Mouse (Mus musculus): Measurements from ENCODE around the gene 4930415L06Rik.

The 4930415L06Rik gene

GRCm38 (mm10) chrX:89932752-89933151 is at the start of gene 4930415L06Rik:
TSS of gene 4930415L06Rik (minus strand) at chrX:89932852.
- DNase-seq (ENCODE audit: low spot score in 2 of 2), result no peak

- no peak for DNase-seq (ENCODE audit: low spot score in 2 of 2)
Observed at GRCm38 (mm10) chrX:89978621-89979020, 46.0 kb upstream of the 4930415L06Rik start.

- no peak for DNase-seq (ENCODE audit: low spot score in 2 of 2)
Observed at GRCm38 (mm10) chrX:89904871-89905270, 27.8 kb downstream of the 4930415L06Rik start.
